Mouse (Mus musculus) intestine, embryonic 14.5 days (tissue): ENCODE measurements around the gene Sgms2. TPM values are rescaled to one million over a fixed set of nuclear protein-coding genes. Genes with fewer than 3 reads are reported as not detected.

Source experiments
- ATAC-seq: fragments of 200-750 bp; cut with Nextera tagmentation; replicated peaks from 2 replicates; pipeline ENCODE4 v1.8.0; 2017; ENCODE audit warnings: low read depth, moderate number of reproducible peaks, moderate TSS enrichment, moderate library complexity; ENCODE audit not compliant: low FRiP score, low TSS enrichment
- DNase-seq: peaks from one replicate; pipeline ENCODE4 v3.0.0-alpha.2; 2018; ENCODE audit warnings: low spot score
- H3K27ac ChIP-seq: fragments of 300-500 bp; sonication (generic); 2 replicates; pipeline ENCODE4 v1.5.1; 2014; ENCODE audit warnings: low read depth, mild to moderate bottlenecking, control low read depth
- H3K27me3 ChIP-seq: fragments of 300-500 bp; sonication (generic); replicated peaks from 2 replicates; pipeline ENCODE4 v1.6.1; 2014; ENCODE audit warnings: low read length, control low read depth; ENCODE audit not compliant: control insufficient read depth, insufficient read depth
- H3K36me3 ChIP-seq: fragments of 300-500 bp; sonication (generic); 2 replicates; pipeline ENCODE4 v1.6.1; 2014; ENCODE audit warnings: low read length, control low read depth; ENCODE audit not compliant: control insufficient read depth, insufficient read depth
- H3K4me1 ChIP-seq: fragments of 300-500 bp; sonication (generic); replicated peaks from 2 replicates; pipeline ENCODE4 v1.6.1; 2014; ENCODE audit warnings: low read length, control low read depth, mixed read lengths; ENCODE audit not compliant: control insufficient read depth, insufficient read depth
- H3K4me2 ChIP-seq: fragments of 300-500 bp; sonication (generic); 2 replicates; pipeline ENCODE4 v1.6.1; 2014; ENCODE audit warnings: low read length
- H3K4me3 ChIP-seq: fragments of 300-500 bp; sonication (generic); 2 replicates; pipeline ENCODE4 v1.5.1; 2014; ENCODE audit warnings: low read depth, low read length, control low read depth, mixed read lengths
- H3K9ac ChIP-seq: fragments of 300-500 bp; sonication (generic); 2 replicates; pipeline ENCODE4 v1.6.1; 2014; ENCODE audit warnings: mild to moderate bottlenecking, low read length
- H3K9me3 ChIP-seq: fragments of 300-500 bp; sonication (generic); 2 replicates; pipeline ENCODE4 v1.6.1; 2016; ENCODE audit warnings: low read length, control low read depth; ENCODE audit not compliant: control insufficient read depth
- WGBS: fragments of 180-500 bp; shearing (Covaris S2); extraction: QIAGEN DNeasy Blood & Tissue Kit; methylation state at CpG from one replicate; pipeline ENCODE4 v1.1.7; 2014; 5-methylcytosine and 5-hydroxymethylcytosine counted together
- polyA plus RNA-seq: library from polyadenylated mRNA; unstranded; fragments of >200 nt; fragmentation: Nextera tagmentation; extraction: Ambion mirVana; gene quantifications from 2 replicates; pipeline ENCODE4 v1.2.1, GENCODE M21; 2014

The Sgms2 gene
- polyA plus RNA-seq, 1 experiment from 2014 or later, result 12.4 TPM

DNA sequence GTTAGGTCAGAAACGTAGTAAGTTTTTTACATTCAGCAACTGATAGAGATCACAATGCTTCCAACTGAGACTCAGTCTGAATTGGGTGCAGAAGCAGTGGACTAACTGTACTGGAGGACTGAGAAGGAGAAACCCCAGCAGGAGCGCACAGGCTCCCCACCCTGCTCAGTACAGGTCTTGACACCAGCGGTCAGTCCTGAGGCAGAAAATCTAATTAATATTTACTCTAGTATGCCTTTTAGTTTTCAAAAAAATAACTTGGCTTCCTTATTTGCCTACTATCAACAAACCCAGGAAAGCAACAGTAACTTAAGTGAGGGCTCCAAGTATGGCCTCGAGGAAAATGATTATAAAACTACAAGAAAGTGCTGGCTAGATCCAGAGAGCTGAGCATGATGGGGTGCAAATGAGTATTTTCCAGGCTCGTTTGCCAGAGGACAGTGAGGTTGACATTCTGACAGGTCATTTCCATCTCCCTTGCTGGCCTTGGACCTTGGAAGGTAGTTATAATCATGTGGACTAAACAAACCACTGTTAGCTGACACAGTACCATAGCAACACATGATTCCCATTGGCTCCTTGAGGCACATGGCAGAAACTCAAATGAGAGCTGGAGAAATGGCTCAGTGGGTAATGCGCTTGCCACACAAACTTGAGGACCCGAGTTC, 25.3 kb upstream of the Sgms2 start:
- 81% methylated on average over 7 of the region's 7 CpGs for WGBS
- Histone ChIP-seq H3K4me2 (no peak overlapping the region), H3K9me3 (no peaks in the 10 kb centered on the region), H3K36me3 (no peaks in the 10 kb centered on the region), H3K27me3 (no peaks in the 10 kb centered on the region), H3K9ac (no peak overlapping the region), H3K4me3 (no peak overlapping the region), H3K4me1 (no peaks in the 10 kb centered on the region), H3K27ac (no peak overlapping the region)
- ATAC-seq (no peak), DNase-seq (no peak)

- H3K4me1 ChIP-seq, result no peaks in the 10 kb centered on the region
- no peaks in the 10 kb centered on the region for H3K27me3 ChIP-seq
- whole genome bisulfite sequencing, result 63% methylated on average over 8 of the region's 8 CpGs
- no peak for DNase-seq
- H3K27ac ChIP-seq, result no peak overlapping the region
- no peak overlapping the region for H3K9ac ChIP-seq
- H3K4me3 ChIP-seq, result no peak overlapping the region
- no peak overlapping the region for H3K4me2 ChIP-seq
- H3K9me3 ChIP-seq, result no peaks in the 10 kb centered on the region
- H3K36me3 ChIP-seq, result no peaks in the 10 kb centered on the region
- no peak for ATAC-seq
Measured at GRCm38 (mm10) chr3:131511616-131512015, 20.4 kb upstream of the Sgms2 start.

DNA sequence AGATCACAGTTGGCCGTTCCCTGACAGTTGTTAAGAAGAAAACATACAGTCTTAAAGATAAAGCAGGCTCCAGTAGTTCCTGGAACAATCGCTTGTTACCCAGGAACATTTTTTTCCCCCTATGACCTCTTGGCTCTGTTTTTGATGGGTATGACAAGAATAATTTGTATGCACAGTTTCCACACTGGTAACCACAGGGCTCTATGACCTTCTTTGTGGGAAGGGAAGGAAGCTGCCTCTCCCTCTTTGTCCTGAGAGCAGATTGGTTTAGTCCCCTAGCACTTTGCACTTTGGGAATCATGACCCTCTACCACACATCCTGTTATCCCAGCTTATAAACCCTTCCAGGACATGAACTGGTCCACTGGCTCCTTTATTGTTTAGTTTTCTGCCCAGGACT, 16.8 kb upstream of the Sgms2 start:
- H3K4me2 ChIP-seq, result no peak overlapping the region
- 64% methylated on average over 2 of the region's 2 CpGs for WGBS
- H3K27me3 ChIP-seq, result no peaks in the 10 kb centered on the region
- H3K4me1 ChIP-seq, result no peaks in the 10 kb centered on the region
- ATAC-seq, result no peak
- H3K4me3 ChIP-seq, result no peak overlapping the region
- H3K27ac ChIP-seq, result no peak overlapping the region
- no peak overlapping the region for H3K9ac ChIP-seq
- no peaks in the 10 kb centered on the region for H3K9me3 ChIP-seq
- no peak for DNase-seq
- H3K36me3 ChIP-seq, result no peaks in the 10 kb centered on the region

DNA sequence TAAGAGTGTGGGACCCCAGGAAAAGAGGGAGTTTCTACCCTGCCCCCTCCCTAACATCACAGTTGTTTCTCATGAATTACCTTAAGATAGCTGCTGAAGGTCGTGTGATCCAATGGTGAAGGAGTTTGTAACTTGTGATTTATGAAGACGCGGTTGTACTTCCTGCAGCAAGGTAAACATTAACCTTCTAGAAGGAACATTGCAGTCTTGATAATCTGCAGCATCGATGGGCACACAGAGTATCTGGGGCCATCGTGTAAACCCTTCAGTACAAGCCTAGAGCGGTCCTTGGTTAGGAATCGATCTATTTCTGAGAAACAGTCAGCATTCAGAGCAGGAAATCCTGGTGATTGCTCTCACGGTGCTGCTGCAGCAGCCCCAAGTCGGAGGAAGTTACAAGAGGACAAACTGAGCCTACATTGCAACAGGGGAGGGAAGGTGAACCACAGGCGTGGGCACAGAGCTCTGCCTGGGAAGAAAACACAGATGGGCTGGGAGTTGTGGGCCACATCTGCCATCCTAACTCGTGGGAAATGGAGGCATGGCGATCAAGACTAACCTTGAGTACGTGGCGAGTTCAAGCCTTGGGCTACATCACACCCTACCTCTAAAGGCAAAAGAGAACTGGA, 13.5 kb upstream of the Sgms2 start:
- DNase-seq, result no peak
- Histone ChIP-seq H3K9ac (no peak overlapping the region), H3K4me3 (no peak overlapping the region), H3K36me3 (no peaks in the 10 kb centered on the region), H3K4me1 (no peaks in the 10 kb centered on the region), H3K27ac (no peak overlapping the region), H3K27me3 (no peaks in the 10 kb centered on the region), H3K9me3 (no peaks in the 10 kb centered on the region), H3K4me2 (no peak overlapping the region)
- ATAC-seq, result peak; percentile 47; the same call in 1 of the 2 replicates
- WGBS, result 63% methylated on average over 14 of the region's 14 CpGs

DNA sequence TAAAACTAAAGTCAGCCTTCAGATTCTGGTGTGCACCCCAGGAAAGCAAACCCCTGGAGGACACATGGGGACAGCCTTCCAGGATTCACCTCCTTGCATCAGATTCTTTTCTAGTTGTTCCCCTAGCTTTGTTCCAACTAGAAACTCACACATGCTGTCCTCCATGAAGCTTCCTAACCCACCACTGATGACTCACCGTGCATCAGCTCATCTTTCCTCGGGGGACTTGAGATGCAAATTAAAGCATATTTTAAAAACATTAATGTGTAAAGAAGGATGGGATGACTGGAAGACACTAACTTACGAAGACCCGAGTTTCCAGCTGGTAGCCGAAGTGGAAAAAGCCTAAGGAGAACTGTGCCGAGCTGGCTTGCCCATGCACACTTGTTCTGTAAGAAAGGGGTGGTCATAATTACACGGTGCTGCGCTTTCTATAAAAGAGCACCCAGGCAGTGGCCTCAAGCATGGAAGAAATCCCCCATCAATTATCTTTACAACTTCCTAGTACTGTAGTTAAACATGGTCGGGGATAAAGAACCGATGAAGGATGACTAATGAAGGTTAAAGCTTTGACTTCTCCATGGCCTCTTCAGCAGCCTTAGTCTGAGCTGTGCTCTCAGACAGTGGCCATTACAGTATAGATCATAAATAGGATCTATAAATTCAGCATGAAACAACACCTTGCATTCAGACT, 10.6 kb upstream of the Sgms2 start:
- Histone ChIP-seq H3K9ac (no peak overlapping the region), H3K4me2 (no peak overlapping the region), H3K9me3 (no peaks in the 10 kb centered on the region), H3K4me1 (no peaks in the 10 kb centered on the region), H3K27ac (no peak overlapping the region), H3K36me3 (no peaks in the 10 kb centered on the region), H3K4me3 (no peak overlapping the region), H3K27me3 (no peaks in the 10 kb centered on the region)
- no peak for ATAC-seq
- no peak for DNase-seq
- WGBS, result 77% methylated on average over 10 of the region's 10 CpGs

- no peaks in the 10 kb centered on the region for H3K9me3 ChIP-seq
- H3K27ac ChIP-seq, result no peak overlapping the region
- no peak overlapping the region for H3K9ac ChIP-seq
- WGBS, result 86% methylated on average over 6 of the region's 6 CpGs
- no peak for DNase-seq
- no peak overlapping the region for H3K4me3 ChIP-seq
- no peak for ATAC-seq
- no peaks in the 10 kb centered on the region for H3K27me3 ChIP-seq
- H3K36me3 ChIP-seq, result no peaks in the 10 kb centered on the region
- H3K4me2 ChIP-seq, result no peak overlapping the region
- H3K4me1 ChIP-seq, result no peaks in the 10 kb centered on the region
Measured at GRCm38 (mm10) chr3:131499651-131500050, 8.4 kb upstream of the Sgms2 start.

- Histone ChIP-seq H3K9me3 (no peaks in the 10 kb centered on the region), H3K4me1 (peaks cover 3% of the 10 kb centered on the region; the same call in 1 of the 2 replicates), H3K36me3 (no peaks in the 10 kb centered on the region), H3K27ac (no peak overlapping the region), H3K4me3 (no peak overlapping the region), H3K9ac (no peak overlapping the region), H3K4me2 (no peak overlapping the region), H3K27me3 (peaks cover 4% of the 10 kb centered on the region; the same call in 1 of the 2 replicates)
- WGBS, result 68% methylated on average over 10 of the region's 10 CpGs
- ATAC-seq, result no peak
- DNase-seq, result no peak
Measured at GRCm38 (mm10) chr3:131496506-131497122, 5.4 kb upstream of the Sgms2 start.

DNA sequence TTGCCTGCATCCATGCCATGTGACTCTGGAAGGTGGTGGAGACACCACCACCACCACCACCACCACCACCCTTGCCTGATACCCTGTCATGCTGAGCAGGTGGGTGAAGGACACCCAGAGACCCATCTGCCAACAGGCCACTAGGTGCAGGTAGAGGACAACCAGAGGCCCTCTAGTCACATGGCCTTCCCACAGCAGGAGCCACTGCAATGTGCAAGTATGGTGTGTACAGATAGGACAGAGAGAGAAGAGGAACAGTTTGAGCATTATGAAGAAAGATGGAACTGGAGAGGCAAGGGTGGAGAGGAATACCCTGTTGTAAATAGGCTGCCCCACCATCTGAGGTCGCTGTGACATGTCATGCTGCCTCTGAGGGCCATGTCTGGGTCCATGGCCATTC, 3.9 kb upstream of the Sgms2 start:
- no peak overlapping the region for H3K4me2 ChIP-seq
- no peak overlapping the region for H3K4me3 ChIP-seq
- no peaks in the 10 kb centered on the region for H3K9me3 ChIP-seq
- no peaks in the 10 kb centered on the region for H3K36me3 ChIP-seq
- DNase-seq (no peak), ATAC-seq (no peak)
- H3K4me1 ChIP-seq, result peaks cover 9% of the 10 kb centered on the region
- no peak overlapping the region for H3K27ac ChIP-seq
- H3K27me3 ChIP-seq, result peaks cover 12% of the 10 kb centered on the region; the same call in 1 of the 2 replicates
- 76% methylated on average over 1 of the region's 1 CpGs for WGBS
- H3K9ac ChIP-seq, result no peak overlapping the region
